ENCODE assay signal across 8 mouse cellular contexts in the genomic region with DNA sequence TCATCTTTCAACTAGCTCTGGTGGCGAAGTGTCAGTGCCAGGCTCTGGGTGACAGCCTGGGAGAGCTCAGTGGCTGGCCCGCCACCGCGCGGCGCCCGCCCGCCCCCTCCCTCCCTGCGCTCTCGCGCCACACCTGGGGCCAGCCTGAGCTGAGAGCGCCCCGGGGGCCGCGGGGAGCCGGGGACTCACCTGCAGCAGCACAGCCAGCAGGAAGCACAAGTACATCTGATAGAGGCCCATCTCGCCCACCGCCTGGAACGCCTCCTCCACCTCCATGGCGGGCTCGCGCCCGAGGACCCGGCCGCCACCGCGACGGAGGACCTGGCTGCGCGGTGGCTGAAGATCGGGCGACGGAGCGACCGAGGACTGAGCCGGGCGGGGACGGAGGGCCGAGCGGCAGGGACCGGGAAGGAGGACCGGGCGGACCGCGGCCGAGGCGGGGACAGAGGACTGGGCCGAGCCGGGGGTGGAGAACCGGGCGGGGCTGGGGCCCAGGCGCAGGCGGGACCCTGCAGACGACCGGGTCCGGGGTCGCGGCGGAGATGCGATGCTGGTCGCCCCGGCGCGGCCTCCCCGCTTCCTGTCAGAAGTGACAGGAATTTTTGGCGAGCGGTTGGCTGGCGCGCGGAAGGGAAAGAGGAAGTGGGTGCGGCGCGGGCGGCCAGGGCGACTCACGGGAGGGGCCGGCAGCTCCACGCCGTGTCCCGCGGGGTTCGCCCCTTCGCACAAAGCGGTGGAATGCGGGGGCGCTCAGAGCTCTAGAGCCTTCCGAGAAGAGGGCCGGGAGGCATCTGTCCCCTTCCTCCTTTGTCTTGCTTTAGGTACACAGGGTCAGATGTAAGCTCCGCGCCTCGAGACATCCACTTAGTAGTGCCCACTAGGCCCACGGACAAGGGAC. TPM values are rescaled to one million over a fixed set of nuclear protein-coding genes. Genes with fewer than 3 reads are reported as not detected.
DNase-seq lines count a peak whose midpoint lies in the region; ATAC-seq and TF ChIP-seq lines count a peak whose summit lies in the region.

A gene (minus strand): TSS at position 611 of the 898 bp plus-strand sequence.

- peak within 1 kb of the TSS; percentile 87 for H3K4me3 ChIP-seq in forebrain, embryonic 10.5 days
- peak within 1 kb of the TSS; percentile 90 for H3K4me3 ChIP-seq in heart, embryonic 15.5 days
- H3K4me3 ChIP-seq in lung, adult 2 months (replicated peaks; ENCODE audit: extremely low read depth, low read depth, low read length), result peak within 1 kb of the TSS; percentile 67
- peak within 1 kb of the TSS; percentile 89 for H3K4me3 ChIP-seq in neural tube, embryonic 14.5 days (ENCODE audit: low read depth, low read length)

- WGBS in forebrain, embryonic 10.5 days, result under 1% methylated on average over 92 of the region's 92 CpGs
- under 1% methylated on average over 87 of the region's 92 CpGs for WGBS in heart, embryonic 15.5 days
- WGBS in lung, adult 2 months, result 1% methylated on average over 91 of the region's 92 CpGs
- under 1% methylated on average over 70 of the region's 92 CpGs for WGBS in neural tube, embryonic 14.5 days

- peak within 1 kb of the TSS; percentile 86 for H3K4me2 ChIP-seq in heart, embryonic 15.5 days
- H3K4me2 ChIP-seq in neural tube, embryonic 14.5 days (ENCODE audit: low read depth, low read length), result peak within 1 kb of the TSS; percentile 76

- peak; percentile 85 for ATAC-seq in heart, embryonic 15.5 days (replicated peaks; ENCODE audit: insufficient number of reproducible peaks, insufficient read depth, low FRiP score, low read depth)
- ATAC-seq in neural tube, embryonic 14.5 days (ENCODE audit: low read depth), result peak; percentile 91

- H3K27me3 ChIP-seq in forebrain, embryonic 10.5 days (ENCODE audit: poor library complexity, severe bottlenecking), result peaks cover 33% of the 10 kb centered on the region
- no peaks in the 10 kb centered on the region for H3K27me3 ChIP-seq in heart, embryonic 15.5 days
- no peaks in the 10 kb centered on the region for H3K27me3 ChIP-seq in neural tube, embryonic 14.5 days (ENCODE audit: control insufficient read depth, insufficient read depth, low read length)

- TF ChIP-seq POLR2A in lung, adult 2 months (IDR thresholded peaks at IDR 0.05; ENCODE audit: borderline replicate concordance, extremely low read depth, low read depth, low read length), result 0 out of 2 replicates have a peak, but pooled peaks have one; percentile 38

- peak within 1 kb of the TSS; percentile 87 for H3K9ac ChIP-seq in heart, embryonic 15.5 days
- H3K9ac ChIP-seq in neural tube, embryonic 14.5 days (replicated peaks; ENCODE audit: low read depth, low read length), result peak within 1 kb of the TSS; percentile 97

- H3K27ac ChIP-seq in forebrain, embryonic 10.5 days, result peak within 1 kb of the TSS; percentile 92
- H3K27ac ChIP-seq in heart, embryonic 15.5 days, result peak within 1 kb of the TSS; percentile 93
- peak within 1 kb of the TSS; percentile 97 for H3K27ac ChIP-seq in neural tube, embryonic 14.5 days (ENCODE audit: low read depth, low read length)

- DNase-seq in B cell, adult 2 months, result peak; percentile 54 to 59
- peak; percentile 21 to 48 for DNase-seq in adrenal gland, postnatal 4 days (ENCODE audit: low spot score in 2 of 2)
- DNase-seq in forebrain, embryonic 10.5 days (ENCODE audit: extremely low spot score, low spot score), result peak; percentile 61
- peak; percentile 83 for DNase-seq in kidney, postnatal 14 days
- peak; percentile 80 for DNase-seq in lung, adult 2 months
- DNase-seq in testis, postnatal 10 days (ENCODE audit: low spot score), result peak; percentile 69

- H3K36me3 ChIP-seq in forebrain, embryonic 10.5 days (replicated peaks), result no peaks in the 10 kb centered on the region
- H3K36me3 ChIP-seq in heart, embryonic 15.5 days, result no peaks in the 10 kb centered on the region
- H3K36me3 ChIP-seq in neural tube, embryonic 14.5 days (ENCODE audit: control insufficient read depth, insufficient read depth, low read length), result no peaks in the 10 kb centered on the region

- no peaks in the 10 kb centered on the region for H3K9me3 ChIP-seq in forebrain, embryonic 10.5 days
- no peaks in the 10 kb centered on the region for H3K9me3 ChIP-seq in heart, embryonic 15.5 days (replicated peaks)
- H3K9me3 ChIP-seq in neural tube, embryonic 14.5 days (ENCODE audit: control insufficient read depth, low read length), result no peaks in the 10 kb centered on the region

- no peak for TF ChIP-seq CTCF in lung, adult 2 months (IDR thresholded peaks at IDR 0.05; ENCODE audit: insufficient read depth, low read length)

- peaks cover 27% of the 10 kb centered on the region for H3K4me1 ChIP-seq in forebrain, embryonic 10.5 days
- H3K4me1 ChIP-seq in heart, embryonic 15.5 days (replicated peaks), result peaks cover 23% of the 10 kb centered on the region
- H3K4me1 ChIP-seq in lung, adult 2 months (ENCODE audit: control insufficient read depth, insufficient read depth, low read length), result peaks cover 3% of the 10 kb centered on the region; the same call in 1 of the 2 replicates
- H3K4me1 ChIP-seq in neural tube, embryonic 14.5 days (ENCODE audit: control insufficient read depth, insufficient read depth, low read length), result peaks cover 18% of the 10 kb centered on the region; the same call in 1 of the 2 replicates

RNA-seq across cellular contexts. Expression of the gene that starts here (rescaled TPM):
- total RNA-seq in adrenal gland, postnatal 4 days (2021), result 1 to 10 TPM; 7.5 to 7.7 TPM
- polyA plus RNA-seq in forebrain, embryonic 10.5 days (2016; fragmentation: Nextera tagmentation; extraction: Ambion mirVana), result 2.6 and 3.7 TPM in 2 replicates
- 4.1 and 4.4 TPM in 2 replicates for polyA plus RNA-seq in heart, embryonic 15.5 days (2015; fragmentation: Nextera tagmentation; extraction: Ambion mirVana)
- polyA plus RNA-seq in lung, adult 2 months (2012; rRNA removed), result 11.0 and 11.6 TPM in 2 replicates
- polyA plus RNA-seq in neural tube, embryonic 14.5 days (2014; fragmentation: Nextera tagmentation; extraction: Ambion mirVana), result 6.1 and 7.0 TPM in 2 replicates

Comparison
In these comparisons a context has a peak if more than half of its experiments do, and no peak if none do; other contexts are left out.
1. Peak in every context shown above with its lines: DNase-seq, ATAC-seq, H3K4me3 ChIP-seq and H3K27ac ChIP-seq.